Mouse (Mus musculus) naive thymus-derived CD4-positive, alpha-beta T cell, adult 2 months (primary cell): ENCODE results near the gene Wnt10a.

ENCODE experiments used
- DNase-seq: peaks from one replicate; pipeline ENCODE4 v3.0.0-alpha.2; 2011; ENCODE audit warnings: low read depth

The Wnt10a gene

DNA sequence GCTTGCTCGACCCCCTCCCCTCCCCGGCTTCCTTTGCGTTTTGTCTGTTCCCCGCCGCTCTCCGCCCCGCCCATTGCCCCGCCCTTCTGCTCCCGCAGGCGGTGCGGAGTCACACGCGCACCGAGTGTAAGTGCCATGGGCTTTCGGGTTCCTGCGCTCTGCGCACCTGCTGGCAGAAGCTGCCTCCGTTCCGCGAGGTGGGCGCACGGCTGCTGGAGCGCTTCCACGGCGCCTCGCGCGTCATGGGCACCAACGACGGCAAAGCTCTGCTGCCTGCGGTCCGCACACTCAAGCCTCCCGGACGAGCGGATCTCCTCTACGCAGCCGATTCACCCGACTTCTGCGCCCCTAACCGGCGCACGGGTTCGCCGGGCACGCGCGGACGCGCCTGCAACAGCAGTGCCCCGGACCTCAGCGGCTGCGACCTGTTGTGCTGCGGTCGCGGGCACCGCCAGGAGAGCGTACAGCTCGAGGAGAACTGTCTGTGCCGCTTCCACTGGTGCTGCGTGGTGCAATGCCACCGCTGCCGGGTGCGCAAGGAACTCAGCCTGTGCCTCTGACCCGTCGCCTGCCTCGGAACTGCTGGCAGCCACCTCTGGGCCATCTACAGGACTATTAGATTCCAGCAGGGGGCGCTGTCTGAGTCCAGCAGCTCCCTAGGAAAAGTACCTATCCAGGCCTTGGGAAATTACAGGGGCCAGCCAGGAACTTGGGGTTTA is 7.1 kb upstream of the Wnt10a start:
- DNase-seq, result peak; percentile 47

DNA sequence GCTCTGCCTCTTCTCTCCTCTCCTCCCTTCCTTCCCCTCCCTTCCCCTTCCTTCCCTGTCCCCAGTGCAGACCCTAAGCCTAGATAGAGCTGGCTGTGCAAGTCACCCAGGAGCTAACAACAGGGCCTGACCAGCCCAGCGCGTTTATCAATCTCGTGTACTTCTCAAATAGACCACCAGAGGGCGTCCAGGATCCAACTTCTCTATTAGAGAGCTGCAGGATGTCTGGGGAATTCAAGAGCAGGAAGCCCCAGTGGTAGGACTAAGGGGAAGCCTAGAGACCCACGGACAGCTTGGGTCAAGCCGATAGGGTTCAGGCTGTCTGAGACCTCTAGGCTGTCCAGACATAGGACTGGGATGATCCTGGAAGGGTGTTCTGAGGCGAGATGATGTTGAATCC is 3.5 kb upstream of the Wnt10a start:
- DNase-seq, result peak; percentile 88

DNA sequence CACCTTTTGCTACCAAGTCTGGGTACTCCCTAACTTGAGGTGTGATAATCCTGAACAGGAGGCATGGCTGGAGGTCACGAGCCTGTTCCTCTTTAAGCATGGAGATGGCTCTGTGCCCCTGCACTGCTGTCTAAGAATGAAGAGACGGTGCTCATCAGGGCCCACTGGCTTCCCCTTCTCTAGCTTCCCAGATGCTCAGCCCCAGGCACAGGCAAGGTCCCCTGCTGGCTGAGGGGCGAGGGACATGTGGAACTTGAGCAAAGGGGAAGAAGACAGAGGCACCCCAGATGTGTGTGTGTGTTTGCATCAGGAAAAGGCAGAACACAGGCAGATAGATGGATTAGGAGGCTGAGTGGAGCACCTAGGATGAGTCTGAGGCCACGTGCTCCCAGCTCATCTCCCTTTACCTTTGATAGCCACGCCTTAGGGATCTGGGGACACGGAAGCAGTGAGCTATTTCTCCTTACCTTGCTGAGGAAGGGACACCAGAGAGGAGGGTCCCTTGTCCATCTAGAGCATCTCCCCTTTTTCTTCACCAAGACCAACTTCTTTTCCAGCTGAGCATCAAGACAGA is 2.6 kb upstream of the Wnt10a start:
- DNase-seq, result peak; percentile 17

DNA sequence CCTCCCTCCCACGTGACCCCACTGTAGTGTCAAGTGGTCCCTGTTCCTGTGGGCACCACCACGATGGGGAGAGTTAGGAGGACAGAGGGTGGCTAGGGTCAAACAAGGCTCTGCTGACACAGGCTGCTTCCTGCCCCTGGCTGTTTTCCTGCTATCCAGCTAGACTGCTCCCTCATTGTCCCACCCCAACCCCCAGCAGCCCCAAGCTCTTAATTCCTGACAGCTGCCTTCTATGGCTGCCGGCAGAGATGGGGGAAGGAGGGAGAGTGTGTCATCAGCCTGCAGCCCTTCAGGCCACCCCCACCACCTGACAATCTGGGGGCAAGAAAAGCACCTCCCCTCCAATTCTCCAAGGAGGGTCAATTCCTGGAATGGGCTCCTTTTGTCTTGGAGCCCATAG is 1.2 kb upstream of the Wnt10a start:
- DNase-seq, result no peak

DNA sequence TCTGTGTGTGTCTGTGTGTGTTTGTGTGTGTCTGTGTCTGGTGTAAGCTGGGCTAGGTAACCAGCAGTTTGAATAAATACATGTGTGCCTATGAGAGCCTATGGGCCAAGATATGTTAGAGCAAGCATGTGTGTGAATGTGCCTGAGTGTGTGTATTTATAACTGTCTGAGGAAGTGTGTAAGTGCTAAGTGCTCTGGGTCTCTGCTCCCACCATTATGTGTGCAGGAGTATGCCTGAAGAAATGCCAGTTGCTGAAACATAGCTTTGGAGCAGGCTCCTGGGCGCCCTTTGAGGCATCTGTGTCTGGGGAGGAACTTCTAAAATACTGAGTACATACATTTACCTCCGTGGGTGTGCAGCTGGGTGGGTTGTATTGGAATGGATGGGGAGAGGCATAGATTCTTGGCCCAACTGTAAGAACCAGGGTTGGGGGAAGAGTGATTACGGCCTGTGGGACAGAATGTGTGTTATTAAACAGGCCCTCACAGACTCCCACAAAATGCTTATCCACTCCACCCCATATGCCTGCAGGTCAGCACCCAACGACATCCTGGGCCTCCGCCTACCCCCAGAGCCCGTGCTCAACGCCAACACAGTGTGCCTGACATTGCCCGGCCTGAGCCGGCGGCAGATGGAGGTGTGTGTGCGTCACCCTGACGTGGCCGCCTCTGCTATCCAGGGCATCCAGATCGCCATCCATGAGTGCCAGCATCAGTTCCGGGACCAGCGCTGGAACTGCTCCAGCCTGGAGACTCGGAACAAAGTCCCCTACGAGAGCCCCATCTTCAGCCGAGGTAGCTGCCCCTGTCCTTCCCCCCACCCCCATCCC is 1.7 kb downstream of the Wnt10a start:
- peak; percentile 19 for DNase-seq

DNA sequence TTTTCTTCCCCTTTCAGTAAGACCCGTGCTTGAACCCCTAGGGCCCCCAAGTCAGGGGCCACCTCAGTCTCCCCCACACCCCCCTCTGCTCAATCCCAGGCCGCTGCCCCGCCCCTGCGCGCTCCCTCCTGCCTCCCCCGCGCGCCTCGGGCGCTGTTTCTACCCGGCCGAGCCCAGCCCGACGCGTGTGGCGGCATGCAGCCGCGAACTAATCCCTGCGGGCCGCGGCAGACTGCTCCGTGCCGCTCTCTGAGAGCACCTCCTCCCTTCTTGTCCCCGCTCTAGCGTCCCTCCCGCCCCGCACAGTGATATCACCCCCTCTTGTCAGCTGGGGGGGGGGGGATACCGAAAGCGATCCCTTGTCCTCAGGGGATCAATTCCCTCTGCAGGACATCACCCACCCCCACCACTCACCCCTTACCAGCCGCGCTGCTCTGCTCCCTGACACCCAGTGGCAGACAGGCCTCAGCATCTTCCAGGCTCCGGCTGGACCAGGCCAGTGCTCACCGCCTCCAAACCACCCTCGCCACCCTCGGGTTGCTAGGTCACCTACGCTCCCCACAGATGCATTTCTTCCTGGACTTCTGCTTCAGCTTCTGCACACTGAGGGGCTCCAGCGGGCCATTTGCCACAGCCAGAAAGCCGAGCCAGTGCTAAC is 3.3 kb downstream of the Wnt10a start:
- DNase-seq, result peak; percentile 32

DNA sequence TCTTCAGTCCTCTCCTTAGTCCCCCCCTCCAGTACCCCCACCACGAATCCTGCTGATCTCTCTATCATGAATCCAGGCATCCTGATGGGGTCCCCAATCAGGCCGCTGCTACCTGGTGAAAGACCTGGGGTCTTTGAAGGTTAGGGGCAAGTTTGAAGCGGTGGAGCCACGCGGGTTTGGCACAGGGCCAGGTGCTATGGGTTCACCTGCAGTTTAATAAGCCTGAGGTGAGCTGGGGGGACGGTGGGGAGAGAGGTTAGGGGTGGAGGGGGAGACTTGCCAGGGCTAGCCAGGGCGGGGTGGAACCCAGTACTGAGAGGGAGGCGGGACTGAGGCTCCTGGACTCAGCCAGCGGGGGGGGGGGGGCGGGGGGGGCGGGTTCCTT is 3.8 kb downstream of the Wnt10a start:
- peak; percentile 22 for DNase-seq

DNA sequence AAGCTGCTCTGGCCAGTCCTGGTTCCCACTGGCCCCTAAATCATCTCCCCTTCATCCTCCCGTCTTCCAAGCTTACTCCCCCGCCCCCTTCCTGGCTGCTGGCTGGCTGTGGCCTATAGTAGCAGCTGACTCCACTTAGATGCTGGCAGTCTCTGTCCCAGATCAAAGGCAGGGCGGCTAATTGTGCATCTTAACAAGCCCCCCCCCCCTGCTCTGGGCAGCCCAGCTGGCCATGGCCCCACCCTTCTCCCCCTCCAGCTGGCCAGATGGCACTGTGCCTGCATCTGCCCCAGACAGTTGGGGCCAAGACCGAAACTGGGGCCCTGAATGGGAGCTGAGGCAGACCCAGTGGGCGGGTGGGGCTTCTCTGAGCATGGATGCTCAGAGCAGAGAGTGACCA is 6.1 kb downstream of the Wnt10a start:
- DNase-seq, result no peak

DNA sequence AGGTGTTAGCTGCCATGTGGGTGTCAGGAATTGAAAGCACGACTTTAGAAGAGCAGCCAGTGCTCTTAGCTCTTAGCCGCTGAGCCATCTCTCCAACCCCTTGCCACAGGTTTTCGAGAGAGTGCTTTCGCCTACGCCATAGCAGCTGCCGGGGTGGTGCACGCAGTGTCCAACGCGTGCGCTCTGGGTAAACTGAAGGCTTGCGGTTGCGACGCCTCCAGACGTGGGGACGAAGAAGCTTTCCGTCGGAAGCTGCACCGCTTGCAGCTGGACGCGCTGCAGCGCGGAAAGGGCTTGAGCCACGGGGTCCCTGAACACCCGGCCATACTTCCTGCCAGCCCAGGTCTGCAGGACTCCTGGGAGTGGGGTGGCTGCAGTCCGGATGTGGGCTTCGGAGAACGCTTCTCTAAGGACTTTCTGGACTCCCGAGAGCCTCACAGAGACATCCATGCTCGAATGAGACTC is 9.1 kb downstream of the Wnt10a start:
- peak; percentile 51 for DNase-seq

DNA sequence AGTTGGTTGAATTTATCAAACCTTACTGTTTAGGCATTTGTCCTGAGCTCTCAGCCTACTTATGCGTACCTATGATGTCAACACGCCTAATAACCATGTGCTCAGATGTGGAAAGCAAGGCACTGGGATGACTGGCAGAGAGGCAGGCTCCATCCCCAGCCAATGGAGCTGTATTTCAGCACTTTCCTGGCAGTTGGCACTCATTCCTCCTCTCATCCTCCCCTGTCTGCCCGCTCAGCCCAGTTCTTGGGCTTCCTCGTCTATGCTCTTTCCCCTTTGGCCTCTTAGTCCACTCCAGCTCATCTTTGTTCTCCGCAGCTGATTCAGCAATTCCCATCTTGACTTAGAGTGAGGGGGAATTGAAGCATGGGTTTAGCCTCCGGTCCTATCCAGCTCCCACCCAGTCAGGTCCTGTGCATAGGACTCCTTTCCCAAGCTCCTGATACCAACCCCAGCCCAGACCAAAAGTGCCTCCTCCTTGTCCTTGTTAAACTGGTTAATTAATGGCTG is 10.4 kb downstream of the Wnt10a start:
- DNase-seq, result peak; percentile 16

DNA sequence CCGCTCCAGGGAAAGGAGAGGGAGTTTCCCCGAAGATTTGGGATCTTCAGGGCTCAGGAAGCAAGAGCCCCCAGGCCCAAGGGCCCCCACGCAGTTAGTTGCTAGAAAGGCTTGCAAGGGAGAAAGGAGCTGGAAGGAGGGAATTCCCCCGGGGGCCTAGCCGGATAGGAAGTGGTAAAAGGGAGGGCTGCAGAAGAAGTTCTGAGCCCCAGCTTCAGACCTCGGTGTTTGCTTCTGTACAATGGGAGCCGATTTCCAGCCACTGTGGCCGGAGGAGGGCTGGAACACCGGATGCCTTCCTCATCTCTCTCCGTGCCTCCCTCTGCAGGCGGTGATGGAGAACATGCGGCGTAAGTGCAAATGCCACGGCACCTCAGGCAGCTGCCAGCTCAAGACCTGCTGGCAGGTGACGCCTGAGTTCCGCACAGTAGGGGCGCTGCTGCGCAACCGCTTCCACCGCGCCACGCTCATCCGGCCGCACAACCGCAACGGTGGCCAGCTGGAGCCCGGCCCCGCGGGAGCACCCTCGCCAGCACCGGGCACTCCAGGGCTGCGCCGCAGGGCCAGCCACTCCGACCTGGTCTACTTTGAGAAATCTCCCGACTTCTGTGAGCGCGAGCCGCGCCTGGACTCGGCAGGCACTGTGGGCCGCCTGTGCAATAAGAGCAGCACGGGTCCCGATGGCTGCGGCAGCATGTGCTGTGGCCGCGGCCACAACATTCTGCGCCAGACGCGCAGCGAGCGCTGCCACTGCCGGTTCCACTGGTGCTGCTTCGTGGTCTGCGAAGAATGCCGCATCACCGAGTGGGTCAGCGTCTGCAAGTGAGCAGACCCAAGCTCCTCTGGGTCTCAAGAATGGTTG is 11.7 kb downstream of the Wnt10a start:
- DNase-seq, result peak; percentile 85

DNA sequence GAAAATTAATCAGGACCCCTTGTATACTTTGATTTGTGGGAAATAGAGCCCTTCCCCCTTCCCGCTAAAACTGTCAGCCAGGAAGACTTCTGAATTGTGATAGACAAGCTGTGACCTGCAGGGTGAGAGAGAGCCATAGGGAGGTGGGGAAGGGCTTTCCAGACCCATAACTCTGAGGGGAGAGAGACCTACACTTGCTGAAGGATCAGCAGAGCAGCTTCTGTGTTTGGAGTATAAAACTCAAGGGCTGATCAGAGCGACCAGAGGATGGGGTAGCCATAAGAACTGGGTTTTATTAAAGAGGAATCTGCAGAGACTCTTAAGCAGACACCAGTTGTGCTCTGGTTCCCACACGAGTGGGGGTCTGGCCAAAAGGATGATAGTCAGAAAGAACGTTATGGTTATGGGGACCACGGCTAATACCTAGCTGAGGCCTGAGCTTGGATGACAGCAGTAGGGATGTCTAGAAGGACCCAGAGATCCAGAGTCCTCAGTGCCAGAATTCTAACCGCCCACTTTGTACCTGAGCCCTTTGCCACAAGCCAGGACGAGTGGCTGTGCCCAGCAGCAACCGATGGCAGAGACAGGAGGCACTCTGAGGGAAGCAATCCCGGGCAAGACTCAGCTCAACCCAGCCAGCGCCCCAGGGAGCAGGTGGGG is 13.0 kb downstream of the Wnt10a start:
- DNase-seq, result peak; percentile 29

DNA sequence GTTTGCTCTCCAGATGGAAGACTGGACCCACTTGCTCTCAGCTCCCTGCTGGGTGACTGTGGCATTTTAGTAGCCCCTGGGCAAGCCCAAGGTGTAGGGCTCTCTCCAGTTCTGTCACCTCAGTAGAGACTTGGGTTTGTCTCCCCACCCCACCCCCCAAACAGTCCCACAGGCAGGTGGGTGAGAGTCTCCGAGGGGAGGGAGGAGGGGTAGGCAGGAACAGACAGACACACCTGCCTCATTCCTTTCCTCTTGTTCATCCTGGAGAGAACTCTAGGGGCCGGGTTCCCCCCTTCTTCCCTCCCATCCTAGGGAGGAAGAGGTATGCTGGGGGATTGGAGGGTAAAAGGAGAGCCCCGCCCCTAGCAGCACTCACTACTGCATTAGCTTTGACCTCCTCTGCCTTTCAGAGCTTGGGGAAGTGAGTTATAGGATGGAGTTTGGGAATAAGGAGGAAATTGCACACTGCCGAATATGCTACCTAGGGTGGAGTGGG is 14.1 kb downstream of the Wnt10a start:
- peak; percentile 18 for DNase-seq

DNA sequence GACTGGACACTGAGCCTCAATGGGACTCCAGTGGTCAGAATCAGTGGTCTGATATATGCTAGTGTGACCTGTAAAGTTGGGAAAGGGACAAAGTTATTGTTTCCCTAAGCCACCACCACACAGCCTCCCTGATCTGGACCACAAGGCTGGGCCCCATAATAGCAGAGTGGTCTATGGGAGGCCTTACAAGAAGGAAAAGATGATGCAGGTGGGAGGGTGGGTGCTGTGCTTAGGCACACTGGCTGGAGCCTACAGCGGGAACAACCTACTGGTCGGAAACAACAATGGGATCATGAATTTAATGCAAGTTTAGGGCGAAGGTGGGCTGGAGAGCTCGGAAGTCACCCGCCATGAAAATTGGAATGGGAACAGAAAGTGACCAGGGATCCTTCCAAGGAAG is 14.5 kb downstream of the Wnt10a start:
- DNase-seq, result peak; percentile 22

DNA sequence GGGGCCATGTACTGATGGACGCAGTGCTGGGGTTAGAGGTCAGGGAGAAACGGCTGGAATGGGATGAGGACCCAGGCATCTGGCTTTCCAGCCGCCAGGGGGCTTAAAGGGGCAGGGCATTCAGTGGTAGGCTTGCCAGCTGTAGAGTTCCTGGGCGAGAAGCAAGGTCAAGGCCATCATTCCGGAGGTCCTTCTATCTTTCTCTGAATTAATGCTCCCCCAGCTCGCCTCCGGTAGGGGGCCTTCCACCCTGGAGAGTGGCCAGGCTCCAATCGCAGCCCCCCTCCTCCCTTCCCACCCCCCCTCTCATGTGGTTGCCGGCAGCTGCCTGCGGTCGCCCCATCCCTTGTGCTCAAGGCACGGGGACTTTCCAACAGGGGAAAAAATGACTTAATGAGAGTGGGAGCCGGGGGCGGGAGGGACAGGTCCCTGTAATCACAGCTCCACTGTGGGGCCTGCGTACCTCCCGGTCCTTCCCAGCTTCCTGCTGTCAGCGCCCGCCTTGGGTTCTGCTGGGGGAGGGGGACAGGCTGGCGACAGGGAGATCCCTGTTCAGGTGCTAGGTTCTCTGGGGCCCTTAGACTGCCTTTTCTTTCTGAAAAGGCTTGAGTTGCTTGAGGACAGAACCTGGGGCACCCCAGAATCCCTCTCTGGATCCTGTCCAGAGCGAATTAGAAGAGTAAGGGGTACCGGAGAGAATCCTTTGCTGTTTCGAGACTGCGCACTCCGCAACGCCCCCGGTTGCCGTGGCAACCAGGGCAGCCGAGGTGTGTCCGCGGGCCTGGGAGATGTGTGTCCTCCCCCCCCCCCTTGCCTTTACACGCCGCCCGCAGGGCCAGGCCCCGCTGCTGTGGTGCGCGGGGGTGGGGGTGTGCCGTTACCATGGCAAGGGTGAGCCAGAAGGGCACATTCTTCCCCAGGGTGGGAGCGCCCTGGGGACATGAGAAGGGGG is 15.3 kb downstream of the Wnt10a start:
- DNase-seq, result peak; percentile 87

DNA sequence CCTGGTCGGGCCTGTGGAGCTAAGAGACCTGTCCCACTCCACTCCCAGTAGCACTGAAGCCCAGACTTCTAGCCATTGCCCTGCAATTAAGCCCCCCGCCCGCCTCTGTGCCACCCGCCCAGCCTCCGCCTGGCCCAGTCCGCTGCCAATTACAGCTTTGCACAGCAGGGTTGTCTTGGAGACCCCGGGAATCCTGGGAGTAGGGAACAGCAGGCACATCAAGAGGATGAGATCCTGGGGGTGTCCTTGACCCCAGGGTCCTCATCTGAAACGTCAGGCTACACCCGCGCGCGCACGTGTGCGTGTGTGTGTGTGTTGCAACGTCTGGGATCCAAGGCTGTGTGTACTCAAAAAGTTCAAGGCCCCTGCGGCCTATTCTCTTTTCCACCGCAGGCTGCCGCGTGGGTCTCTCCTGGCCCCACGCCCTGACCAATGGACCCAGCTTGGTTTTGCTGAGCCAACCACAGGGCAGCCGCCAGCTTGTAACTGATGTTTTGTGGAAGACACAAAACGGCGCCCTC is 16.3 kb downstream of the Wnt10a start:
- no peak for DNase-seq

DNA sequence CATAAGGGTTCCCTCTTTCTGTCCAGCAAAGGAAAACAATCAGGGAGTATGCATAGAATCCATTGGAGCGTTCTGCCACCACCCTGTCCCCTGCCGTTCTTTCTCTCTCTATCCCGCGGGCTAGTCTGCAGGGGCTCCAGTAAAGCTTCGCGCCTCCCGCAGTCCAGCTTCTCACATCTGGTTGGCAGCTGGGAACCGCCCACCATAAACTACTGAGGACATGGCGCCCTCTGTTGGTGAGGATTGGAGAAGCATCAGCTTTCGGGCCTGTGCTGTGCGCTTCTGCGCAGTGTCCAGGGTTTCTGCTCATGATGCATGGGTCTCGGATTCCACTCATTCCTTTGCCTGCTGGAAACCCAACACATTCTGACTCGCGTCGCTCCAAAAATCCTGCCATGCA is 16.8 kb downstream of the Wnt10a start:
- peak; percentile 94 for DNase-seq

DNA sequence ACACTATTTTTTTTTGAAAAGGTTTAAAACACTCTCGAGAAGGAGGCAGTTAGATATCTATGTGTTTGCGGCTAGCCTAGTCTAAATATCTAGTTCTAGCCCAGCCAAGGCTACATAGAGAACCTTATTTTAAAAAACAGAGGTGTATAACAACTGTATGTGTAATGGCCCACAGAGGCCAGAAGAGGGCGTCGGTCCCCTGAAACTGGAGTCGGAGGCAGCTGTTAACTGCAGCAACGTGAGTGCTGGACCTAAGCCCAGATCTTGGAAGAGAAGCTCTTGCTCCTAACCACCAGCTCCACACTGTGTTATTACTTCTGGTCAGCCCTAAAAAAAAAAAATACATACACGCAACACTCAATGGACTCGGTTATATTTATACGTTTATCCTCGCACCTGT is 17.7 kb downstream of the Wnt10a start:
- DNase-seq, result peak; percentile 21
